ENCODE assay signal across 8 mouse cellular contexts in the genomic region with DNA sequence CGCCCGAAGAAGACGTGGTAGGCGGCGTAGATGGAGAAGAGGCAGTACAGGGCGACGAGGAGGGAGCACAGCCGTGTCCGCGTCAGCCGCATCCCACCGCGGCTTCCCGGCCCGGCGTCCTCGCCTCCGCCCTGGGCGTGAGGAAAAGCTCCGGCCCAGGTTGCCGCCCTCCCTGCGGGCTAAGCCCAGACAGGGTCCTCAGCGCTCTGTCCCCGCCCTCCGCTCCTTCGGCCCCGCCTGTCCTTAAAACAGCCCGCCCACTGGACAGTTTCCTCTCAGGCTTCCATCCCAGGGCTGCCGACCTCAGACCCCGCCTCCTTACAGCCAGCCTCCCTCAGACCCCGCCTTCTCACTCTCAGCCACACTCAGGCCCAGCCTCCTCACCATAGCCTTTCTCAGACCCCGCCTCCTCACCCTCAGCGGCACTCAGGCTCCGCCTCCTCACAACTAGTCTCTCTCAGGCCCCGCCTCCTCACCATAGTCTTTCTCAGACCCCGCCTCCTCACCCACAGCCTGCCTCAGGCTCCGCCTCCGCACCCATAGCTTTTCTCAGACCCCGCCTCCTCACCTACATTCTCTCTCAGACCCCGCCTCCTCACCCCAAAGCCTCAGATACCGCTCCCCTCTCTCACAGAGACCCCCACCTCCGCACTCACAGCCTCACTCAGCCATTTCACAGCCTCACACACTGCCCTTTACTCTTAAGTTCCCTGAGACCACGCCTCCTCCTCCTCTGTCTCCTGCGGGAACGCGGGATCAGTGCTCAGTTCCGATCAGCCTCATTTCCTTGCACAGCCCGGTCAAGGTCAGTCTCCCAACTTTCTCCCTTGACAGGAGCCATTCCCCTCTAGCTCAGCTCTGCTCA. TPM values are rescaled to one million over a fixed set of nuclear protein-coding genes. Genes with fewer than 3 reads are reported as not detected.
DNase-seq lines count a peak whose midpoint lies in the region; ATAC-seq and TF ChIP-seq lines count a peak whose summit lies in the region.

A gene (minus strand): TSS at position 392 of the 865 bp plus-strand sequence.

- TF ChIP-seq CTCF in E14TG2a.4 (conservative IDR thresholded peaks at IDR 0.05; ENCODE audit: low read length), result no peak
- TF ChIP-seq CTCF in heart, postnatal 0 days (IDR thresholded peaks at IDR 0.05; ENCODE audit: low read depth), result no peak
- TF ChIP-seq CTCF in testis, adult 2 months (IDR thresholded peaks at IDR 0.05; ENCODE audit: control insufficient read depth, insufficient read depth, insufficient replicate concordance, low read depth, low read length), result no peak

- peak within 1 kb of the TSS; percentile 91 for H3K4me3 ChIP-seq in E14TG2a.4 (replicated peaks; ENCODE audit: low read length)
- peak within 1 kb of the TSS; percentile 75 for H3K4me3 ChIP-seq in forebrain, embryonic 12.5 days (replicated peaks)
- peak within 1 kb of the TSS; percentile 89 for H3K4me3 ChIP-seq in heart, postnatal 0 days (ENCODE audit: low read depth, low read length)
- peak within 1 kb of the TSS; percentile 67 for H3K4me3 ChIP-seq in liver, embryonic 16.5 days (ENCODE audit: low read depth, low read length)
- H3K4me3 ChIP-seq in neural tube, embryonic 13.5 days, result peak within 1 kb of the TSS; percentile 62
- peak within 1 kb of the TSS; percentile 90 for H3K4me3 ChIP-seq in testis, adult 2 months (ENCODE audit: control insufficient read depth, low read depth, low read length)

- no peaks in the 10 kb centered on the region for H3K9me3 ChIP-seq in E14TG2a.4 (ENCODE audit: low read length)
- no peaks in the 10 kb centered on the region for H3K9me3 ChIP-seq in forebrain, embryonic 12.5 days
- H3K9me3 ChIP-seq in heart, postnatal 0 days (replicated peaks; ENCODE audit: control insufficient read depth, low read length), result no peaks in the 10 kb centered on the region
- H3K9me3 ChIP-seq in liver, embryonic 16.5 days (replicated peaks; ENCODE audit: control insufficient read depth, low read length), result no peaks in the 10 kb centered on the region
- H3K9me3 ChIP-seq in neural tube, embryonic 13.5 days, result no peaks in the 10 kb centered on the region

- H3K27me3 ChIP-seq in E14TG2a.4 (ENCODE audit: insufficient read depth, low read length), result no peaks in the 10 kb centered on the region
- H3K27me3 ChIP-seq in forebrain, embryonic 12.5 days, result no peaks in the 10 kb centered on the region
- no peaks in the 10 kb centered on the region for H3K27me3 ChIP-seq in heart, postnatal 0 days (ENCODE audit: control insufficient read depth, insufficient read depth, low read length)
- no peaks in the 10 kb centered on the region for H3K27me3 ChIP-seq in liver, embryonic 16.5 days (ENCODE audit: control insufficient read depth, insufficient read depth, low read depth, low read length)
- H3K27me3 ChIP-seq in neural tube, embryonic 13.5 days, result no peaks in the 10 kb centered on the region
- no peaks in the 10 kb centered on the region for H3K27me3 ChIP-seq in testis, adult 2 months (ENCODE audit: control insufficient read depth, insufficient read depth, low read length)

- DNase-seq in c-Kit-positive CD71-positive TER-119-positive erythroid progenitor cells, embryonic 14.5 days (ENCODE audit: low spot score), result peak; percentile 96
- peak; percentile 98 for DNase-seq in heart, postnatal 0 days (ENCODE audit: low spot score)
- DNase-seq in kidney, postnatal 4 days, result peak; percentile 96 to 98

- WGBS in forebrain, embryonic 12.5 days, result 2% methylated on average over 40 of the region's 48 CpGs
- 2% methylated on average over 36 of the region's 48 CpGs for WGBS in heart, postnatal 0 days
- 2% methylated on average over 47 of the region's 48 CpGs for WGBS in liver, embryonic 16.5 days (ENCODE audit: insufficient replicate concordance)
- under 1% methylated on average over 44 of the region's 48 CpGs for WGBS in neural tube, embryonic 13.5 days

- H3K4me2 ChIP-seq in forebrain, embryonic 12.5 days, result peak within 1 kb of the TSS; percentile 76
- peak within 1 kb of the TSS; percentile 98 for H3K4me2 ChIP-seq in heart, postnatal 0 days (ENCODE audit: low read depth, low read length)
- H3K4me2 ChIP-seq in liver, embryonic 16.5 days (ENCODE audit: low read depth, low read length), result peak within 1 kb of the TSS; percentile 96
- peak within 1 kb of the TSS; percentile 65 for H3K4me2 ChIP-seq in neural tube, embryonic 13.5 days

- H3K36me3 ChIP-seq in E14TG2a.4 (ENCODE audit: insufficient read depth, low read length), result peaks cover 29% of the 10 kb centered on the region
- no peaks in the 10 kb centered on the region; the same call in 1 of the 2 replicates for H3K36me3 ChIP-seq in forebrain, embryonic 12.5 days (replicated peaks)
- H3K36me3 ChIP-seq in heart, postnatal 0 days (replicated peaks; ENCODE audit: control insufficient read depth, insufficient read depth, low read length), result no peaks in the 10 kb centered on the region; the same call in 1 of the 2 replicates
- H3K36me3 ChIP-seq in liver, embryonic 16.5 days (ENCODE audit: control insufficient read depth, insufficient read depth), result no peaks in the 10 kb centered on the region
- H3K36me3 ChIP-seq in neural tube, embryonic 13.5 days, result peaks cover 16% of the 10 kb centered on the region
- H3K36me3 ChIP-seq in testis, adult 2 months (ENCODE audit: control insufficient read depth, insufficient read depth, low read length), result no peaks in the 10 kb centered on the region

- peaks cover 19% of the 10 kb centered on the region for H3K4me1 ChIP-seq in E14TG2a.4 (replicated peaks; ENCODE audit: low read depth, low read length)
- H3K4me1 ChIP-seq in forebrain, embryonic 12.5 days, result peaks cover 8% of the 10 kb centered on the region
- H3K4me1 ChIP-seq in heart, postnatal 0 days (ENCODE audit: control insufficient read depth, insufficient read depth), result peaks cover 8% of the 10 kb centered on the region
- H3K4me1 ChIP-seq in liver, embryonic 16.5 days (ENCODE audit: control insufficient read depth, low read depth, low read length), result peaks cover 3% of the 10 kb centered on the region
- peaks cover 11% of the 10 kb centered on the region for H3K4me1 ChIP-seq in neural tube, embryonic 13.5 days (replicated peaks)
- no peaks in the 10 kb centered on the region for H3K4me1 ChIP-seq in testis, adult 2 months (ENCODE audit: control insufficient read depth, insufficient read depth, low read length)

- TF ChIP-seq EP300 in heart, postnatal 0 days (IDR thresholded peaks at IDR 0.05; ENCODE audit: low read depth), result no peak

- ATAC-seq in forebrain, embryonic 12.5 days (ENCODE audit: low FRiP score), result peak; percentile 98
- ATAC-seq in heart, postnatal 0 days (ENCODE audit: insufficient read depth, low read depth), result peak; percentile 96
- ATAC-seq in liver, embryonic 16.5 days (ENCODE audit: low read depth), result peak; percentile 95
- peak; percentile 98 for ATAC-seq in neural tube, embryonic 13.5 days (ENCODE audit: low read depth)

- H3K9ac ChIP-seq in forebrain, embryonic 12.5 days, result peak within 1 kb of the TSS; percentile 89
- peak within 1 kb of the TSS; percentile 92 for H3K9ac ChIP-seq in heart, postnatal 0 days (replicated peaks; ENCODE audit: low read depth, low read length)
- H3K9ac ChIP-seq in liver, embryonic 16.5 days (ENCODE audit: low read depth, low read length), result peak within 1 kb of the TSS; percentile 69
- peak within 1 kb of the TSS; percentile 80 for H3K9ac ChIP-seq in neural tube, embryonic 13.5 days

- peak within 1 kb of the TSS; percentile 86 for H3K27ac ChIP-seq in forebrain, embryonic 12.5 days
- peak within 1 kb of the TSS; percentile 94 for H3K27ac ChIP-seq in heart, postnatal 0 days (ENCODE audit: low read depth)
- peak within 1 kb of the TSS; percentile 71 for H3K27ac ChIP-seq in liver, embryonic 16.5 days (ENCODE audit: low read length)
- peak within 1 kb of the TSS; percentile 89 for H3K27ac ChIP-seq in neural tube, embryonic 13.5 days (replicated peaks)
- peak within 1 kb of the TSS; percentile 79 for H3K27ac ChIP-seq in testis, adult 2 months (ENCODE audit: control insufficient read depth, insufficient read depth, low read depth, low read length)

- peak; percentile 87 for TF ChIP-seq POLR2A in testis, adult 2 months (IDR thresholded peaks at IDR 0.05; ENCODE audit: control insufficient read depth, low read depth, low read length)

RNA-seq across cellular contexts. Expression of the gene that starts here (rescaled TPM):
- polyA plus RNA-seq in forebrain, embryonic 12.5 days (2016; fragmentation: Nextera tagmentation; extraction: Ambion mirVana), result 28.1 and 36.7 TPM in 2 replicates
- 13.2 and 30.0 TPM in 2 replicates for total RNA-seq in heart, postnatal 0 days (2014; rRNA removed; ENCODE audit: low replicate concordance)
- 48.7 and 48.9 TPM in 2 replicates for polyA plus RNA-seq in heart, postnatal 0 days (2015; fragmentation: Nextera tagmentation; extraction: Ambion mirVana)
- polyA plus RNA-seq in liver, embryonic 16.5 days (2015; fragmentation: Nextera tagmentation; extraction: Ambion mirVana), result 9.9 and 11.4 TPM in 2 replicates
- 43.3 and 47.0 TPM in 2 replicates for polyA plus RNA-seq in neural tube, embryonic 13.5 days (2015; fragmentation: Nextera tagmentation; extraction: Ambion mirVana)
- polyA plus RNA-seq in testis, adult 2 months (2012; rRNA removed), result 2.1 and 3.1 TPM in 2 replicates

Comparison
In these comparisons a context has a peak if more than half of its experiments do, and no peak if none do; other contexts are left out.
1. Peak in every context shown above with its lines: DNase-seq, ATAC-seq, H3K4me3 ChIP-seq and H3K27ac ChIP-seq.